Mouse (Mus musculus) liver, embryonic 15.5 days (tissue): ENCODE results near the gene Ifit3b. TPM values are rescaled to one million over a fixed set of nuclear protein-coding genes. Genes with fewer than 3 reads are reported as not detected.
"Not testable (repeated sequence)": the region's sequence is repeated elsewhere in the genome, so short reads cannot be mapped to it uniquely, and the experiment has no call there.

Experiments
- ATAC-seq: fragments of 200-750 bp; cut with Nextera tagmentation; 2 replicates; pipeline ENCODE4 v1.8.0; 2017; ENCODE audit warnings: moderate number of reproducible peaks, mild to moderate bottlenecking, moderate library complexity; ENCODE audit not compliant: insufficient read depth
- H3K27ac ChIP-seq: fragments of 300-500 bp; sonication (generic); replicated peaks from 2 replicates; pipeline ENCODE4 v1.5.1; 2015; ENCODE audit warnings: mild to moderate bottlenecking, inconsistent platforms
- H3K27me3 ChIP-seq: fragments of 300-500 bp; sonication (generic); 2 replicates; pipeline ENCODE4 v1.6.1; 2015; ENCODE audit warnings: mild to moderate bottlenecking, inconsistent platforms
- H3K36me3 ChIP-seq: fragments of 300-500 bp; sonication (generic); replicated peaks from 2 replicates; pipeline ENCODE4 v1.6.1; 2015; ENCODE audit warnings: moderate library complexity, mild to moderate bottlenecking, inconsistent platforms
- H3K4me1 ChIP-seq: fragments of 300-500 bp; sonication (generic); replicated peaks from 2 replicates; pipeline ENCODE4 v1.6.1; 2015; ENCODE audit warnings: inconsistent platforms
- H3K4me2 ChIP-seq: fragments of 300-500 bp; sonication (generic); 2 replicates; pipeline ENCODE4 v1.6.1; 2015; ENCODE audit warnings: moderate library complexity, mild to moderate bottlenecking, inconsistent platforms
- H3K4me3 ChIP-seq: fragments of 300-500 bp; sonication (generic); replicated peaks from 2 replicates; pipeline ENCODE4 v1.5.1; 2015; ENCODE audit warnings: mild to moderate bottlenecking, inconsistent platforms
- H3K9ac ChIP-seq: fragments of 300-500 bp; sonication (generic); 2 replicates; pipeline ENCODE4 v1.6.1; 2015; ENCODE audit warnings: moderate library complexity, mild to moderate bottlenecking, inconsistent platforms
- H3K9me3 ChIP-seq: fragments of 300-500 bp; sonication (generic); replicated peaks from 2 replicates; pipeline ENCODE4 v1.6.1; 2016; ENCODE audit warnings: inconsistent platforms
- WGBS: fragments of 180-500 bp; shearing (Covaris S2); methylation state at CpG from one replicate; pipeline ENCODE4 v1.1.7; 2015; ENCODE audit warnings: mixed read lengths; ENCODE audit not compliant: insufficient replicate concordance; 5-methylcytosine and 5-hydroxymethylcytosine counted together
- polyA plus RNA-seq: library from polyadenylated mRNA; unstranded; fragments of >200 nt; fragmentation: Nextera tagmentation; extraction: Ambion mirVana; gene quantifications from 2 replicates; pipeline ENCODE4 v1.2.1, GENCODE M21; 2015

The Ifit3b gene
- polyA plus RNA-seq, 1 experiment from 2014 or later, result 0.61 TPM

DNA sequence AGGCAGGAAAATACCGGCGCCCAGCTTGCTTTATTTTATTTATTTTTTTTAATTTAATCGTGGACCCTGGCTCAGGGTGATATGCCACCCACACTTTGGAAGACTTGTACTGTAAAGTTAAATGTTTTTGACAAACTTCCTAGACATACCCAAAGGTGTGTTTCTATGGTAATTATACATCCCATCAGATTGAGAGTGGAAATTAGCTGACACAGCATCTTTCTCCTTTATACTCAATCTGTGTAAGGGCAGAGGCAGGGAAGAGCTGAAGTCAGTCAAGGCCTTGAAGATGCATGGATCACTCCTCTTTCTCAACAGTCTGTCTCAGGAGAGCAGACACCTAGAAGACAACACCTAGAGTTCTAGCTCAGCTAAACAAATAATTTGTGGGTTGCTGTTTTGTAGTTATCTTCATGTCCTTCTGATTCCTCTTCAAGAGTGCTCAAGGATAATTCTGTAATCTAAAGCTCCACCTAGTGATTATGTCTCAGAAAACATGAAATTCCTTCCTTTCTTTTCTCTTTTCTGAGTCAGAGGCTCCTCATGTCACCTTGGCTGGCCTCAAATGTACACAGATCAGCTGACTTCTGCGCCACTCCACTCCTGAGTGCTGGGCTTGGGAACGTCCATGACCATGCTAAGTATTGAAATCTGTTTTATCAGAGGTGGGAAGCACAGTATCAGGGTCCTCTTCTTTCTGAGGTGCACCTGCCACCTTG is 21.9 kb upstream of the Ifit3b start:
- not testable (repeated sequence) for H3K9ac ChIP-seq, ATAC-seq, H3K36me3 ChIP-seq, H3K4me2 ChIP-seq, H3K9me3 ChIP-seq, H3K27me3 ChIP-seq, H3K4me3 ChIP-seq, H3K27ac ChIP-seq, H3K4me1 ChIP-seq
- 51% methylated on average over 5 of the region's 5 CpGs for WGBS

DNA sequence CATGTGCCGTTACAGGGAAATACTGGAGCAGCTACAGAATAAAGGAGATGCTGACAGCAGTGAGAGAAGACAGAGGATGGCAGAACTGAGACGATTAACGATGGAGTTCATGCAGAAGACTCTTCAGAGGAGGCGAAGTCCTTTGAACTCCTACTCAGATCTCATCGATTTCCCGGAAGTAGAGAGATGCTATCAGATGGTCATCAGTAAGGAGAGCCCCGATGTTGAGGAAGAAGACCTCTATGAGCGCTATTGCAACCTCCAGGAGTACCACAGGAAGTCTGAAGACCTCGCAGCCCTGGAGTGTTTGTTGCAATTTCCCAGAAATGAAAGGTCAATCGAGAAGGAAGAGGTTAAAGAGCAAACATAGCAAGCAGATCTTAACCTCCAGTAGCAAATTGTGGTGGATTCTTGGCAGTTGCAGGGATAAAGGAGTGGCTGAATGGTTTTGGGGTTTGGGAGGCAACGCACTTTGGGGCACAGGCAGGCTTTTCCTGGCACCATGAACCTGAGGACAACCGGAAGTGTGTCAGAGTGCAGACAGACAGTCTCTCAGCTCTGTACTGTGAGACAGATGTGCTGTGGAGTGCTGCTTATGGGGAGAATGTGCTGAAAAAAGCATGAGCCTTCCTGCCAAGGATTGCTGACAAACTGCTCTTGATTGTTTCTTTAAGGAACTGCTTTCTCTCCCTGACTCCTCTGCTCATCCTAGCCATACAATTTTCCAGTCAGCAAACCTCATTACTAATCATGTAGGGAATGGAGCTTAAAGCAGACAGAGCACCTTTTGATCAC is 19.7 kb upstream of the Ifit3b start:
- H3K9ac ChIP-seq, H3K9me3 ChIP-seq, H3K4me2 ChIP-seq, H3K27me3 ChIP-seq, H3K36me3 ChIP-seq, H3K4me1 ChIP-seq, H3K27ac ChIP-seq, H3K4me3 ChIP-seq: not testable (repeated sequence)
- peak; percentile 29; the same call in 1 of the 2 replicates for ATAC-seq
- 51% methylated on average over 7 of the region's 12 CpGs for WGBS

DNA sequence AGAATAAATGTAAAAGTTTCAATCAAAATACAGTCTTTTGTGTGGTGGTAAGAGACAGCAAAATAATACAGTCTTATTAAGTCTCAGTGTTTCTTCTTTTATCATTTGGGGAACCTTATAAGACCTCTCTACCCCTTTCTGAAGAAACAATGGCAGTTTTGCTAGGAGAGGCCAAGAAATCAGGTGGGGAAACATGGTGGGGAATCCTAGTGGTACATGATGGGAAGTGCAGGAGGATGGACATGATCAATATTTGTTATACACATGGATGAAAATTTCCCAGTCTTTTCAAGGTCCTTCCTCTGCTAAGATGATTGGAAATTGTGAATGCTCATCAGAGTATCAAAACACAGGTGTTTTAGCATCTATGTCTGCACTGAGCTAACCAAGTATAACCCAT is 18.8 kb upstream of the Ifit3b start:
- H3K4me2 ChIP-seq, result no peak overlapping the region
- H3K36me3 ChIP-seq, result no peaks in the 10 kb centered on the region

DNA sequence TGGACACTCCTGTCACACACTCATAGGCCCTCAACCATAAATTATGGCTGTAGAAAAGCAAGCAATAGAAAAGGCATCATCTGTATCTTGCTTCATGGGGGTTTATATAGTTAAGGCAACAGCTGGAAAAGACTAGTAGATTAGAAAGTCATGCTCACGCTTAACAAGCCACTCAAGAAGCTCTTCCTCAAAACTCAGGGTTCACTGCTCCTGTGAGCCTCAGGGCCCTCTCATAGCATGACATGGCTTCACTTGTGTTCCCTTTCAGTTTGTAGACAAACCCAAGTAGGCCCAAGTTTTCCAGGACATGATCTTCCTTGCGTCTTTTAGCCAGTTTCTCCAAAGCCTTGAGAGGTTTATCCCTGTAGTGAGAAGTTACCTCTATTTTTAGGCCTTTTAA is 14.3 kb upstream of the Ifit3b start:
- Histone ChIP-seq H3K4me1 (no peaks in the 10 kb centered on the region), H3K4me3 (no peak overlapping the region), H3K9ac (no peak overlapping the region), H3K4me2 (no peak overlapping the region), H3K27me3 (no peaks in the 10 kb centered on the region), H3K27ac (no peak overlapping the region), H3K36me3 (no peaks in the 10 kb centered on the region), H3K9me3 (no peaks in the 10 kb centered on the region)
- ATAC-seq, result no peak
- 53% methylated on average over 2 of the region's 2 CpGs for WGBS

More for the DNA sequence above, 18.8 kb upstream of the Ifit3b start:
- H3K9me3 ChIP-seq, result no peaks in the 10 kb centered on the region
- no peak overlapping the region for H3K9ac ChIP-seq
- H3K4me3 ChIP-seq, result no peak overlapping the region
- ATAC-seq, result no peak
- H3K27me3 ChIP-seq, result no peaks in the 10 kb centered on the region
- no peak overlapping the region for H3K27ac ChIP-seq
- no peaks in the 10 kb centered on the region for H3K4me1 ChIP-seq

DNA sequence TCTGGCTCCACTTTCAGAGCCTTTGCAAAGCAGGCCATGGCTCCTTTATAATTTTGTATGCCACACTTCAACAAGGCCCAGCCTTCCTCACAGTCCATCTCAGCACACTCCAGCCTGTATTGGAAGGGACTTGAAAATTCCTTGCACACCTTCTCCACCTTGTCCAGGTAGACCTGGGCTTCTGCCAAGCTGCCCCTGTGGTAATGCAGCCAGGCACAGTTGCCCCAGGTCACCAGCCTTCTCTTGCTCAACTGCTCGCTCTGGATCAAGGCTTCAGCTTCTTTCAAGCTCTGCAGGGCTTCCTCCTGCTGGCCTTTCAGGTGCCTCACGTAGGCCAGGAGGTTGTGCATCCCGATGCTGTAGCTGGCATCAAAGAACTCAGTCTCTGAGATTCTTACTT is 13.2 kb upstream of the Ifit3b start:
- not testable (repeated sequence) for H3K9me3 ChIP-seq, H3K4me1 ChIP-seq, H3K4me2 ChIP-seq, H3K36me3 ChIP-seq, H3K9ac ChIP-seq, ATAC-seq, H3K27ac ChIP-seq, H3K4me3 ChIP-seq, H3K27me3 ChIP-seq
- WGBS, result 58% methylated on average over 3 of the region's 3 CpGs

DNA sequence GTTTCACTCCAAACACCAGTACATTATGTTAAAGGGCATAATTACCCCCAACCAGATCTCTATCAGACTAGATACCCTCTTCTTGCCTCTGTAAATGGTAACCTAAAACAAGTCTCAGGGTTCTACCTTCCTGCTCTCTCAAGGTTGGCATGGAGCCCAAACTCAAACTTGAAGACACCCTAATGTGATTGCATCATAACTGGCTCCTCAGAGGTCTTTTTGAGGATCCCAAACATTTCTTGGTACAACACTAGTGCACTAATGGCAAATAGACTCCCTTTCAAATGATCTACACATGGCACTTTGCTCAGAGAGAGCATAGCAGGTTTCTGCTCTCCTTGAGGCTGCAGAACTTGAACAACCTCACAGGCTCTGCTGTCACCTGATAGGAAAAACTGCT is 11.0 kb upstream of the Ifit3b start:
- Histone ChIP-seq H3K9ac (no peak overlapping the region), H3K27me3 (no peaks in the 10 kb centered on the region), H3K4me1 (no peaks in the 10 kb centered on the region)

DNA sequence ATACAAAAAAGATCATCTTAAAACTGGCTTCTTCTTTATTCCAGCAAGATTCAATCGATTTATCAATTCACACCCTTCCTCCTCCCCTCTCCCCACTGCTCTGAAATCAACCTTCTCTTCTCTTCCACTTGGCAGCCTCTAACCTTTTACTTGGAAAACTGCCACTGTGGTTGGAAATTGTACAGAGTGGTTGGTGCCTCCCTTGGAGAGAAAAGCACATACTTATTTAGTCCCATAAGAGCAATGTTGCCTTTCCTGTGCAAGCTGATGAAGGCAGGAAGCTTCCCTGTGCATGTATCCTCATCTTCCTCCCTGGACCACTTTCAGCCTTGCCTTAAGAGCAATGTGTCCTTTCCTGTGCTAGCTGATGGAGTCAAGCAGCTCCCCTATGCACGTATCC is 9.4 kb upstream of the Ifit3b start:
- no peaks in the 10 kb centered on the region for H3K36me3 ChIP-seq
- no peak overlapping the region for H3K27ac ChIP-seq
- H3K4me1 ChIP-seq, result no peaks in the 10 kb centered on the region
- no peaks in the 10 kb centered on the region for H3K9me3 ChIP-seq
- 58% methylated on average over 2 of the region's 2 CpGs for WGBS
- no peak overlapping the region for H3K9ac ChIP-seq
- no peak for ATAC-seq
- H3K4me3 ChIP-seq, result no peak overlapping the region
- H3K4me2 ChIP-seq, result no peak overlapping the region
- H3K27me3 ChIP-seq, result no peaks in the 10 kb centered on the region

More for the DNA sequence above, 11.0 kb upstream of the Ifit3b start:
- Histone ChIP-seq H3K36me3 (no peaks in the 10 kb centered on the region), H3K9me3 (no peaks in the 10 kb centered on the region), H3K4me2 (no peak overlapping the region), H3K4me3 (no peak overlapping the region), H3K27ac (no peak overlapping the region)
- ATAC-seq, result no peak

DNA sequence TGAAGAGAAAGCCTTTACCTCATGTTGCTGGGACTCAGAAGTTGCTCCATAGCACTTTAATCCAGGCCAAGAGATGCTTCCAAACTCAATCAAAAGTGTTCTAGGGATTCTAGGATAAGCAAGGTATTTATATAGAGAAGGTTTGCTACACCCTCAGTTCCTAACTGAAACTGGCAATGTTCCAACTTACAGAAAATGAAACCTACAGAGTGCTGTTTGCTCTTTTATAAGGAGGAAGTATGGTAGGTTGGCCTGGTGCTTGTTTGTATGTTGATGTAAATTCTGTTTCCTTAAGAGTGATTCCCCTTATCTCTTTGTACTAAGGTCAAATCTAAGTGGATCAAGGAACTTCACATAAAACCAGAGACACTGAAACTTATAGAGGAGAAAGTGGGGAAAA is 8.5 kb upstream of the Ifit3b start:
- not testable (repeated sequence) for H3K27ac ChIP-seq, ATAC-seq

DNA sequence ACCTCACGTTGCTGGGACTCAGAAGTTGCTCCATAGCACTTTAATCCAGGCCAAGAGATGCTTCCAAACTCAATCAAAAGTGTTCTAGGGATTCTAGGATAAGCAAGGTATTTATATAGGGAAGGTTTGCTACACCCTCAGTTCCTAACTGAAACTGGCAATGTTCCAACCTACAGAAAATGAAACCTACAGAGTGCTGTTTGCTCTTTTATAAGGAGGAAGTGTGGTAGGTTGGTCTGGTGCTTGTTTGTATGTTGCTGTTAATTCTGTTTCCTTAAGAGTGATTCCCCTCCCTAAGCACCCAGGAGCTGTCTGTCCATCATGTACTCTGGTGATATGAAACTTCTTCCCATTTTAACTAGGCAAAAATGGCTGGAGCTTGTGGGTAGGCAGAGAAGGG is 5.9 kb upstream of the Ifit3b start, which contains the start of gene Ifit1bl1:
Ifit1bl1 (minus strand) TSS at position 69 of the 400 bp plus-strand sequence.
- H3K36me3 ChIP-seq, H3K27ac ChIP-seq, H3K4me2 ChIP-seq, H3K4me3 ChIP-seq, ATAC-seq, H3K9ac ChIP-seq, H3K4me1 ChIP-seq, H3K27me3 ChIP-seq, H3K9me3 ChIP-seq: not testable (repeated sequence)
- 41% methylated on average over 1 of the region's 1 CpGs for WGBS

More for the DNA sequence above, 8.5 kb upstream of the Ifit3b start:
- H3K4me3 ChIP-seq, H3K4me1 ChIP-seq, H3K9me3 ChIP-seq, H3K4me2 ChIP-seq, H3K27me3 ChIP-seq, H3K9ac ChIP-seq, H3K36me3 ChIP-seq: not testable (repeated sequence)

DNA sequence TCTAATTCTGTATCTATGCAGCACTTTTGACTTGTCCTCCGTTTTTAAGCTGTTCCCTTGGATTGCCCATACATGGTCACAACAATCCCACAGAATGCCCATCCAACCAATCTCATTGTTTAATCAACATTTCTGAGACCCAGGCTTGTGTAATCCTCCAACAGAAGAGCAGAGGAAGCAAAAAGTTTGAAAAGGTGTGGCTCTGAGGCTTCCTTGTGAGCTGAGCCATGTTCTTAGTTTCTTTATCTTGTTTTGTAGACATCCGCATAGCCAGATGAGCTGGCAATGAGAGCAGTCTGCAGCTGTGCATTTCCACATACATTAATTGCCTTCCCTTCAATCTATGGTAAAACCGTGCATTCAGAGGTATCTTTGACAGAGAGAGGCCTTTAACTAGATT is 2.3 kb upstream of the Ifit3b start:
- ATAC-seq, result no peak
- no peak overlapping the region for H3K9ac ChIP-seq
- H3K36me3 ChIP-seq, result no peaks in the 10 kb centered on the region
- H3K27ac ChIP-seq, result no peak overlapping the region
- H3K4me2 ChIP-seq, result no peak overlapping the region
- H3K27me3 ChIP-seq, result no peaks in the 10 kb centered on the region
- H3K4me3 ChIP-seq, result no peak overlapping the region
- H3K9me3 ChIP-seq, result no peaks in the 10 kb centered on the region
- WGBS, result 57% methylated on average over 3 of the region's 3 CpGs
- H3K4me1 ChIP-seq, result no peaks in the 10 kb centered on the region

DNA sequence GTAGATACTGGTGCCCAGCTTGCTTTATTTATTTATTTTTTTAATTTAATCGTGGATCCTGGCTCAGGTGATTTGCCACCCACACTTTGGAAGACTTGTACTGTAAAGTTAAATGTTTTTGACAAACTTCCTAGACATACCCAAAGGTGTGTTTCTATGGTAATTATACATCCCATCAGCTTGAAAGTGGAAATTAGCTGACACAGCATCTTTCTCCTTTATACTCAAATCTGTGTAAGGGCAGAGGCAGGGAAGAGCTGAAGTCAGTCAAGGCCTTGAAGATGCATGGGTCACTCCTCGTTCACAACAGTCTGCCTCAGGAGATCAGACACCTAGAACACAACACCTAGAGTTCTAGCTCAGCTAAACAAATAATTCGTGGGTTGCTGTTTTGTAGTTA is 2.3 kb downstream of the Ifit3b start:
- not testable (repeated sequence) for H3K4me3 ChIP-seq, H3K36me3 ChIP-seq, ATAC-seq, H3K9ac ChIP-seq, H3K27ac ChIP-seq, H3K27me3 ChIP-seq, H3K4me1 ChIP-seq, H3K4me2 ChIP-seq, H3K9me3 ChIP-seq
- WGBS, result 44% methylated on average over 3 of the region's 3 CpGs
